Mouse (Mus musculus): ENCODE results near the gene Hmgn1.
"Not testable (repeated sequence)": the region's sequence is repeated elsewhere in the genome, so short reads cannot be mapped to it uniquely, and the experiment has no call there.

Hmgn1 gene

GRCm38 (mm10) chr16:96127657-96128344, at the start of gene Hmgn1:
TSS of gene Hmgn1 (minus strand) at chr16:96127729.
- DNase-seq (ENCODE audit: low read depth), result peak; percentile 95

DNA sequence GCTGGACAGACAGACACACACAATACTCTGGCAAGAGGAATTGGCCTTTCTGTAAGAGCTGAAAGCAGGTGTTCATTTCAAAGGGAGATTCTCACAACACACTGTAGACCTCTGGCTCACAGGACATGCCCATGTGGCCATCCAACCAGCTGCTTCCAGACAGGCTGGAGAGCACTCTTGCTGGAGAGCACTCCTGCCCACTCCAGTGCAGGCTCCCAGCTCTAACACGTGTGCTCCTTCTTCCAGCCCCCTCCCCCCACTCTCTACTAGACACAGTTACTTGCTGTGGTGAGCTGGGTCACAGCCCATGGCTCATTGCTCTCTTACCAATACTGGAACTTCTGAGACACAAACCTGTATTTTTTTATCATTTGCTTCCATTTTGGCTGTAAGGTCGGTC, 47.9 kb upstream of the Hmgn1 start:
- DNase-seq (ENCODE audit: low read depth), result no peak

DNA sequence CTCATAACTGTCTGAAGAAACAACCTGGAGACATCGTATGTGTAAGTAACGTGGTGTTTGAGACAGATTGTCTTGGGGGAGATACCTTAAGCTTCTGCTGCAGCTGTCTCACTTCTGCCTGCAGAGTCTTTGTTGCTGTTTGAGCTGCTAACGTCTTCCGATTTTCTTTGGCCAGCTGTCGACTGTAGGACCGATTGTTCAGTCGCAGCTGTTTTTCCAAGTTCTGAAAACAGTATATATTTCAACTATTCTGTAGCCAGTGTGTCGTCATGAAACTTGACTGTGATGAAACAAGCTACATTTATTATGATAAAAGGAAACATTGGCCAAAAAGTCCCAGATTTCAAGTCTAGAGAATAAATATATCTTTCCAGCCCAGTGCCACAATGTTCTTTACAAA, 46.1 kb upstream of the Hmgn1 start:
- DNase-seq (ENCODE audit: low read depth), result no peak

GRCm38 (mm10) chr16:96168837-96169236, 41.3 kb upstream of the Hmgn1 start:
- DNase-seq (ENCODE audit: low read depth), result no peak

DNA sequence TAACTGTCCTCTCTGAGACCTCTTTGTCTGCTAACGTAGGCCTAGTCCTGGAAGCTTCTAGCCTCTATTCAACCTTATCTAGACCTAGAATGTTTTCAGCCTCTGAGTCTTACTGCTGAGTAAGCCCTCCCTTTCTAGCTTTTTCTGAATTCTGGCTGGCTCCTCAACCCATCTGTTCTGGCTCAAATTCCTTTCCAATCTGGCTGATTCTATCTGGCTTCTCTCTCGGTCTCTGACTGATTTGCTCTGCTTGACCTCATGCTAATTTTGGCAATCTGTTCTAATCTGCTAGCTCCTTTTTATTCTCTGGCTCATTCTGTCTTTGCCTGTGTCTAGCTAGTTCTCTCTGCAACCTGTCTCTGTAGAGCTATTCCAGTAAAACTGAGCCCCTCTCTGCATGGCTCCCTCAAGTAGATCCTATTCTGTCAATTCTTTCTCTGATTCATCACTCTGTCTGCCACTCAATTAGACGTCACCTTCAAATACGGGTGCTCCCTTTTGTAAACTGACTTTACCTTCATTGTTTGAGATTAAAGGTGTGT, 38.3 kb upstream of the Hmgn1 start:
- peak; percentile 6 for DNase-seq (ENCODE audit: low read depth)

DNA sequence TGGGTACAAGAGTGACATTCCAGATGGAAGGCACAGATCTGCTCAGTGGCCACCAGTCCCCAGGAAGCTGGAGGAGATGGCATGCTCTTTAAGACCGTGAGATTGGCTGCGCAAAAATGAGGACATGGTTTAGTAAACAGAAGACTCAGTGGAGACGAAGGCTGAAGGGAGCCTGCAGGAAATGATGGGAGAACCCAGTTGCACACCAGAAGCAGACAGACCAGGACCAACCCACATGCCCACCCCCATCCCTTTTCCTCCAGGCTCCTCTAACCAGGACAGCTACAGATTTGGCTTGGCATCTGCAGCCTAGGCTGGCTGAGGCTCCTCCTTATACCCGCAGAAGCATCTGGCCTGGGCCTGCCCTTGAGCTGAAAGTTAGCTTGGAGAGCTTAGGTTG, 33.8 kb upstream of the Hmgn1 start:
- no peak for DNase-seq (ENCODE audit: low read depth)

DNA sequence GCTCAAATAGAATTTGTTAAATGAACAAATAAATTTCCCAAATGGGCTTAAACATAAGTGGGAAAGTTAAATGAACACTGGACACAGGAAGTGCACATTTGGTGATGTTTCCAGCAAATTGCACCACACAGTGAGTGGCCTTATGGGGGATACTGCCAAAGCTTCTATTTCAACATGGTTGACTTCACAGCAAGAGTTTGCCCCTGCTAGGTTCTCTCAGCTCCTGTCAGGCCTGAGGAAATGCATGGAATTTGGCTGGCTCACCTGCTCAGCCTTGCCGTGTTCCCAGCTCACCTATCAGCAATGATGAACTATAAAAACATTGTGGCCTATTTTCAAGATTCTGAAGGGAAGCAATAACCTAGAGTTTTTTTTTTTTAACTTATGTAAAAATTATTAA, 33.4 kb upstream of the Hmgn1 start:
- DNase-seq (ENCODE audit: low read depth), result no peak

- no peak for DNase-seq (ENCODE audit: low read depth)
These were observed 32.3 kb upstream of the Hmgn1 start for GRCm38 (mm10) chr16:96159794-96160346.

GRCm38 (mm10) chr16:96159091-96159731, 31.7 kb upstream of the Hmgn1 start:
- no peak for DNase-seq (ENCODE audit: low read depth)

- DNase-seq (ENCODE audit: low read depth), result no peak
These were observed 31.1 kb upstream of the Hmgn1 start for GRCm38 (mm10) chr16:96158511-96159080.

- DNase-seq (ENCODE audit: low read depth), result no peak
These were observed 29.6 kb upstream of the Hmgn1 start for GRCm38 (mm10) chr16:96157171-96157570.

GRCm38 (mm10) chr16:96156019-96156418, 28.5 kb upstream of the Hmgn1 start:
- DNase-seq (ENCODE audit: low read depth), result no peak

DNA sequence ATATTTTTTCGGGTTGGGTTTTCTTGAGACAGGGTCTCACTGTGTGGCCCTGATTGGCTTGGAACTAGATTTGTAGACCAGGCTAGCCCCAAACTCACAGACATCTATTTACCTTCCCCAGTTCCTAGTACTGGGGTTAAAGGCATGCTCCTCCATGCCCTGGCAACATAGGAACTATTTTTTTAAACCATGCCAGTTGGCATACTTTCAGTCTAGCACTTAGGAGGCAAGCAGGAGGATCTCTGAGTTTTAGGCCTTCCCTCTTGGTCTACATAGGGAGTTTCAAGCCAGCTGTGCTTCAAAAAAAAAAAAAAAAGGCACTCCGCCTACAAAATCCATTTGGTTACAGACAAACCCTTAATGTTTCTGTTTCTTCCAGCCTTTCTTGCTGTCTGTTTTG, 26.9 kb upstream of the Hmgn1 start:
- DNase-seq (ENCODE audit: low read depth), result no peak

- DNase-seq (ENCODE audit: low read depth), result peak; percentile 87
These were observed 24.0 kb upstream of the Hmgn1 start for GRCm38 (mm10) chr16:96151551-96151950.

DNA sequence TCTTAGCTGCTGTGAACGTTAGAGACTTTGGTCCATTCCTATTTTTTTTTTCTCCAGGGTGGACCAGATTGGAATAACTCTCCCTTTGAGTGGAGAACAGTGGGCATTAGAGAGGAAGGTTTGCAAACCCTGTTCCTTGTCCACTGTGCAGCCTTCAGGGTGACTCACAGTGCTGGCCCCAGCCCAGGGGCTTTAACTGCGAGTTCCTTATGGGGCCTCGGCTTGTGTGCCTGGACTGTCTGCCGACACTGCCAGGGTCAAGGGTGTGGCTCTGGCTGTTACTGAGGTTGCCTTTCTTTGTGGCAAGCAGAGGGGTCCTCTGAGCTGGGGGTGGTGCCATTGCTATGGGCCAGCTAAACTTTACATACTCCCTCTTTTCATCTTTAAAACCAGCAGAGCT, 23.5 kb upstream of the Hmgn1 start:
- DNase-seq (ENCODE audit: low read depth), result peak; percentile 87

DNA sequence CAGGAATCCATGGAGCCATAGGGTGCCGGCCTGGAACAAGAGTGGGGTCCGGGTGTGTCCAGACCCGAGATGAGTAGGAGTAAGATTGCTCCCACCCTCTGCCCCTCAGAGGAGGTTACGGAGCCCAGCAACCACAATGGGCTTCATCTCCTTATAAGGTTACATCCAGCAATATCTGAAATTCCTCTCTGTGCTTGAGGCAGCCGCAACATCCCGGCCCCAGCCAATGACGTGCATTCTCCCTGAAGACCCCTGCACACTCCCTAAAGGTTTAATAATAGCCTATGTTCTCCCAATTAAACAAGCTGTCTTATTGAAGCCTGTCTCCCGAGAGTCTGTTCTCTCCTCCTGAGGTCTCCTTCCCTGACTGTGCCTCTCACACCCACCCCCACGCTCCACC, 21.8 kb upstream of the Hmgn1 start:
- DNase-seq (ENCODE audit: low read depth), result no peak

- peak; percentile 59 for DNase-seq (ENCODE audit: low read depth)
These were observed 21.3 kb upstream of the Hmgn1 start for GRCm38 (mm10) chr16:96148834-96149233.

DNA sequence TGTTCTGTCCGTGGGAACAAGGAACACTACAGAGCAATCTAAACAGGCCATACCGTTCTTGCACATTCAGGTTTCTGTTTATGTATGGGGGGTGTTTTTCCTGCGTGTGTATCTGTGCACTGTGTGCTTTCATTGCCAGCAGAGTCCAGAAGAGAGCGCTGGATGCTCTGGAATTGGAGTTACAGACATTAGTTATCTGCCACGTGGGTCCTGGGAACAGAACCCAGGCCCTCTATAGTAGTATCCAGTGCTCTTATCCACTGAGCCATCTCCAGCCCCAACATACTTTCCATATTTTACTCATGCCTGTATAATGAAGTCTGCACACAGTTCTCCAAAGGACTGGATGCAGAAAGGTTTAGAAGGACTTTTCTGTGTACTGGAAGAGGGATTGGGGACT, 18.3 kb upstream of the Hmgn1 start:
- DNase-seq (ENCODE audit: low read depth), result peak; percentile 11

DNA sequence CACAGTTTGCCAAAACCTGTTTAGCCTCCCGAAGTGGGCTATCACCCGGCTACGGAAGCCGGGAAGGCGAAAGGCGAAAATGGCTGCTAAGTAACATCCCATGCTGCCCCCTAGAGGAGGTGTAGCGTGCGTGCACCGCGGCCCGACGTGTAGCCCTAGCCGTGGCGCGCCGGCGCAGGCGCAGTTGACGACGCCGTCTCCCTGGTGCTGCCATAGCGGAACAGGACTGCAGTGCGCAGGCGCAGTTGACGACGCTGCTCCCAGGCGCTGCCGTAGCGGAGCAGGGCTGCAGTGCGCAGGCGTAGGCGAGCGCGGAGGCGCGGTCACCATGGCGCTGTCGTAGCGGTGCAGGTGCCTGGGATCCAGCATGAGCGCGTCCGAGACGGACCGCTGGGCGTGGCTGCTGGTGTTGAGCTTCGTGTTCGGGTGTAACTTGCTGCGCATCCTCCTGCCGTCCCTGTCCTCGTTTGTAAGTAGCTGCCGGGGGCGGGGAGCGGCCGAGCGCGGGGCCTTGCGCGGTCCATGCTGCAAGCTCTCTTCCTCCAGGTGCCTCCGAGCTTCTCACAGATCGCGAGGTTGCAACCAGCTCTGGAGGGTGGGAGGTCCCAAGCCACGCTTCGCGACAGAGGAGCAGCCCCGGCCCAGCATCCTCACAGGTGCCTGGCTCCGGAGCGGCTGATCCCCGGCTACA, 17.7 kb upstream of the Hmgn1 start, which contains the start of gene Wrb:
Wrb (plus strand) TSS at position 298 of the 691 bp plus-strand sequence.
- peak; percentile 100 for DNase-seq (ENCODE audit: low read depth)

DNA sequence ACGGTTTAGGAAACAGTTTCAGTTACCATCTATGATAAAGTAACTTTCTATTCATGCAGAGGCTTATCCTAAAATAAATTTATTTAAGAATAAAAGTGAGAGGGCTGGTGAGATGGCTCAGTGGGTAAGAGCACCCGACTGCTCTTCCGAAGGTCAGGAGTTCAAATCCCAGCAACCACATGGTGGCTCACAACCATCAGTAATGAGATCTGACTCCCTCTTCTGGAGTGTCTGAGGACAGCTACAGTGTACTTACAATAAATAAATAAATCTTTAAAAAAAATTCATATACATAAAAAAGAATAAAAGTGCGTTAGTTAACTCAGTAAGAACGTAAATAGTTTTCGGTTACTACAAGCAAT, 17.2 kb upstream of the Hmgn1 start:
- DNase-seq (ENCODE audit: low read depth), result not testable (repeated sequence)

DNA sequence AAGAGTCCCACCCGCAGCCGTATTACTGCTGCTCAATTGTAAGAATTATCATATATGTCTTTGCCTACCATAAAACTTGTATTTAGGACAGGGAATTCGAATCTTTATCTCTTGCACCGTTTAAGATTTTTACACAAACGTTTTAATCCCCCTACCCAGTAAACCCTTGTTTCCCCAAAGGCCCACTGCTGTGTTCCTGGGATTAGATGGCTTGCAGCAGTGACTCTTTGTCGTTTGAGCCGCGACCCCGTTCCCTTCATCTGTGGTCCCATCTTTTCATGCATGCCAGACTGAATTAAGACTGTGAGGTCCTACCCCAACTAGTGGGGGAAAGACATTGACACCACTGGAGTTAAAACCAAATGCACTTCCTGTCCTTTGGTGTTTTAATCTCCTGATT, 937 bp upstream of the Hmgn1 start:
- DNase-seq (ENCODE audit: low read depth), result no peak

GRCm38 (mm10) chr16:96127288-96127656, 257 bp downstream of the Hmgn1 start:
- no peak for DNase-seq (ENCODE audit: low read depth)
